ENCODE assay signal across 19 mouse cellular contexts in the genomic region with DNA sequence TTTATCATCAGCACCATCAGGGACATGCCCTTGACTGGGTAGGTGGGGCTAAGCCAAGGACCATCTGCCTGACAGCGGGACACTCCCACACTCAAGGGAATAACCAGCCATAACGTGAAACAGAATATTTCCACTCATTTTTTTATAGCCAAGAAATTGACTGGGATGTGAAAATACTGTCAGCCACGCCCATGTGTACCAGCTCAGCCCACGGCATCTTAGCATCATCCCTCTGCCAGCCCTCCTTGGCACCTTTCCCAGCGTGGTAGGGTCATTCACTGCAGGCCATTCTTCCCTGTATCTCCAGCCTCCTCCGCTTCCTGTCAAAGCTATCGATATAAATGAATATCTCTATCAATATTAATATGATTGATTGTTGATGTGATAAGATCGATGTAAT. TPM values are rescaled to one million over a fixed set of nuclear protein-coding genes. Genes with fewer than 3 reads are reported as not detected.
DNase-seq lines count a peak whose midpoint lies in the region; ATAC-seq and TF ChIP-seq lines count a peak whose summit lies in the region.
"Had no signal": no experiment of that assay in that cellular context is flagged by ENCODE, and none has a peak within 500 bp of the region (broad histone marks: within the 10 kb centered on the region; RNA-seq: fewer than 3 reads in every experiment).

No protein-coding gene starts in this region.

- no peak for TF ChIP-seq CTCF in cerebellum, adult 2 months (IDR thresholded peaks at IDR 0.05; ENCODE audit: borderline replicate concordance, insufficient read depth, low read depth, low read length)

- no peak overlapping the region for H3K27ac ChIP-seq in cerebellum, adult 2 months (ENCODE audit: insufficient read depth, low read length)
- H3K27ac ChIP-seq in heart, embryonic 11.5 days (ENCODE audit: low read depth, low read length), result no peak overlapping the region
- H3K27ac ChIP-seq: embryonic facial prominence, embryonic 12.5 days; heart, adult 2 months; hindbrain, embryonic 10.5 days; liver, embryonic 14.5 days; midbrain, embryonic 10.5 days; neural tube, embryonic 15.5 days had no signal

- no peaks in the 10 kb centered on the region for H3K36me3 ChIP-seq in heart, embryonic 11.5 days (ENCODE audit: control insufficient read depth, insufficient read depth, low read length)
- H3K36me3 ChIP-seq: embryonic facial prominence, embryonic 12.5 days; hindbrain, embryonic 10.5 days; midbrain, embryonic 10.5 days; neural tube, embryonic 15.5 days had no signal

- H3K4me1 ChIP-seq in cerebellum, adult 2 months (ENCODE audit: control insufficient read depth, insufficient read depth, low read length), result no peaks in the 10 kb centered on the region
- H3K4me1 ChIP-seq in heart, embryonic 11.5 days (ENCODE audit: control insufficient read depth, insufficient read depth, low read length), result no peaks in the 10 kb centered on the region
- H3K4me1 ChIP-seq: embryonic facial prominence, embryonic 12.5 days; hindbrain, embryonic 10.5 days; midbrain, embryonic 10.5 days; neural tube, embryonic 15.5 days had no signal

- H3K4me3 ChIP-seq in cerebellum, adult 2 months (replicated peaks; ENCODE audit: insufficient read depth, low read depth, low read length), result no peak overlapping the region
- H3K4me3 ChIP-seq in heart, embryonic 11.5 days (ENCODE audit: low read depth, low read length), result no peak overlapping the region
- H3K4me3 ChIP-seq: embryonic facial prominence, embryonic 12.5 days; heart, adult 2 months; hindbrain, embryonic 10.5 days; midbrain, embryonic 10.5 days; neural tube, embryonic 15.5 days had no signal

- intact Hi-C loops in left cerebral cortex, postnatal 25 days (cut with DNase I), result no loop called here

- WGBS in cerebellum, adult 2 months, result 33% methylated on average over 8 of the region's 8 CpGs
- WGBS in heart, embryonic 11.5 days (ENCODE audit: insufficient replicate concordance), result 79% methylated on average over 8 of the region's 8 CpGs

- no peak overlapping the region for H3K9ac ChIP-seq in heart, embryonic 11.5 days (ENCODE audit: low read depth, low read length)
- H3K9ac ChIP-seq: embryonic facial prominence, embryonic 12.5 days; forebrain, postnatal 0 days; liver, embryonic 14.5 days; neural tube, embryonic 15.5 days had no signal

- no peak for TF ChIP-seq POLR2A in cerebellum, adult 2 months (IDR thresholded peaks at IDR 0.05; ENCODE audit: borderline replicate concordance, insufficient read depth, low read length)

- no peaks in the 10 kb centered on the region for H3K9me3 ChIP-seq in heart, embryonic 11.5 days (replicated peaks; ENCODE audit: control insufficient read depth, low read length)
- H3K9me3 ChIP-seq: neural tube, embryonic 15.5 days had no signal

- H3K4me2 ChIP-seq in heart, embryonic 11.5 days, result no peak overlapping the region
- H3K4me2 ChIP-seq: embryonic facial prominence, embryonic 12.5 days; neural tube, embryonic 15.5 days had no signal

- H3K27me3 ChIP-seq in cerebellum, adult 2 months (ENCODE audit: control insufficient read depth, insufficient read depth, low read length), result no peaks in the 10 kb centered on the region
- no peaks in the 10 kb centered on the region for H3K27me3 ChIP-seq in heart, embryonic 11.5 days (ENCODE audit: control insufficient read depth, insufficient read depth, low read length)
- H3K27me3 ChIP-seq: embryonic facial prominence, embryonic 12.5 days; neural tube, embryonic 15.5 days had no signal

- no peak for ATAC-seq in heart, embryonic 11.5 days (replicated peaks; ENCODE audit: insufficient number of reproducible peaks, low FRiP score, low TSS enrichment)
- ATAC-seq in megakaryocyte, adult 5-6 weeks (ENCODE audit: poor library complexity, severe bottlenecking), result no peak
- ATAC-seq: forebrain, postnatal 0 days had no signal

- peak; percentile 76 to 82 for DNase-seq in cerebellum, postnatal 10 days
- DNase-seq in cerebellum, adult 2 months, result no peak
- DNase-seq in heart, postnatal 4 days, result peak; percentile 38
- DNase-seq in adrenal gland, postnatal 36 days, result peak; percentile 3 to 14
- DNase-seq in left cerebral cortex, postnatal 25 days (ENCODE audit: low spot score in 2 of 2), result peak; percentile 42 to 46
- no peak for DNase-seq in testis, postnatal 10 days (ENCODE audit: low spot score)
- DNase-seq: B cell, adult 2 months; forebrain, postnatal 0 days; kidney, adult 9 months; kidney, postnatal 4 days; lung, postnatal 10 days had no signal

RNA-seq across cellular contexts. Expression of gene Hsbp1, which starts 40.1 kb away (rescaled TPM):
- 323 and 343 TPM in 2 replicates for polyA plus RNA-seq in cerebellum, adult 2 months (2012; rRNA removed)
- 100 to 1,000 TPM; 180 to 183 TPM for total RNA-seq in heart, postnatal 4 days (2021)
- 276 and 298 TPM in 2 replicates for polyA plus RNA-seq in heart, embryonic 11.5 days (2014; fragmentation: Nextera tagmentation; extraction: Ambion mirVana)
- 100 to 1,000 TPM; 199 to 210 TPM for total RNA-seq in adrenal gland, postnatal 36 days (2021)
- 100 to 1,000 TPM; 402 to 432 TPM for total RNA-seq in left cerebral cortex, postnatal 25 days (2021)
- 124 TPM in 2 replicates for total RNA-seq in megakaryocyte, adult 5-6 weeks (2015)
- total RNA-seq in megakaryocyte, adult 5-6 weeks (2017), result 72.7 and 79.8 TPM in 2 replicates

Comparison
In these comparisons a context has a peak if more than half of its experiments do, and no peak if none do; other contexts are left out.
1. DNase-seq: peak in cerebellum, postnatal 10 days (2 of 2), heart, postnatal 4 days (single experiment), adrenal gland, postnatal 36 days (2 of 2) and left cerebral cortex, postnatal 25 days (2 of 2); none in cerebellum, adult 2 months (0 of 2) and testis, postnatal 10 days (single experiment).